Mouse (Mus musculus) midbrain, embryonic 10.5 days (tissue): ENCODE measurements around the gene Kcnn3. TPM values are rescaled to one million over a fixed set of nuclear protein-coding genes. Genes with fewer than 3 reads are reported as not detected.

Source experiments
- DNase-seq: peaks from one replicate; pipeline ENCODE4 v3.0.0-alpha.2; 2017; ENCODE audit warnings: low spot score
- H3K27ac ChIP-seq: fragments of 300-500 bp; sonication (generic); replicated peaks from 2 replicates; pipeline ENCODE4 v1.5.1; 2016; ENCODE audit warnings: mild to moderate bottlenecking
- H3K27me3 ChIP-seq: fragments of 300-500 bp; sonication (generic); 2 replicates; pipeline ENCODE4 v1.6.1; 2016; ENCODE audit warnings: low read depth, mild to moderate bottlenecking; ENCODE audit not compliant: poor library complexity, severe bottlenecking
- H3K36me3 ChIP-seq: fragments of 300-500 bp; sonication (generic); 2 replicates; pipeline ENCODE4 v1.6.1; 2016; ENCODE audit warnings: mild to moderate bottlenecking, moderate library complexity
- H3K4me1 ChIP-seq: fragments of 300-500 bp; sonication (generic); 2 replicates; pipeline ENCODE4 v1.6.1; 2016
- H3K4me3 ChIP-seq: fragments of 300-500 bp; sonication (generic); 2 replicates; pipeline ENCODE4 v1.5.1; 2016; ENCODE audit warnings: mild to moderate bottlenecking, moderate library complexity
- H3K9me3 ChIP-seq: fragments of 300-500 bp; sonication (generic); replicated peaks from 2 replicates; pipeline ENCODE4 v1.6.1; 2016; ENCODE audit warnings: mild to moderate bottlenecking
- WGBS: fragments of 180-500 bp; shearing (Covaris S2); methylation state at CpG from one replicate; pipeline ENCODE4 v1.1.7; 2016; 5-methylcytosine and 5-hydroxymethylcytosine counted together
- polyA plus RNA-seq: library from polyadenylated mRNA; unstranded; fragments of >200 nt; fragmentation: Nextera tagmentation; extraction: Ambion mirVana; gene quantifications from 2 replicates; pipeline ENCODE4 v1.2.1, GENCODE M21; 2016

The Kcnn3 gene
- polyA plus RNA-seq, 1 experiment from 2014 or later: 0.68 TPM

DNA sequence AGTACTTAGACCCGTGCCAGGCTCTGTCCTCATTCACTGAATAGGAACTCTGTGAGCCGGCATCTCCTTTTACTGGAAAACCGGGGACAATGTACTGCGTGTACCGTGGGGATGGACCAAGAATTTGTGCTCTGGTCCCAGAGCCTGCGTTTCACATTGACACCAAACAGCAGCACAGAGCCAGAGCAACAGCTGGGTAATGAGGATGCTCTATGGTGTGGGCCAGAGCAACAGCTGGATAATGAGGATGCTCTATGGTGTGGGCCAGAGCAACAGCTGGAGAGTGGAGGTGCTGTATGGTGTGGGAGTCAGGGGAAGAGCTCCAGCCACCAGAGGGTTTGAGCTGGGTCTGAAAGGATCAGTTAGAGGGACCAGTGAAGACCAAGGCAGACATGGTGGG lies 114.0 kb downstream of the Kcnn3 start:
- H3K4me3 ChIP-seq: no peak overlapping the region
- no peak for DNase-seq
- 0 out of 2 replicates have a peak, but pooled peaks cover 4% of the 10 kb centered on the region for H3K4me1 ChIP-seq
- no peak overlapping the region for H3K27ac ChIP-seq
- 91% methylated on average over 6 of the region's 6 CpGs for WGBS
- H3K9me3 ChIP-seq: 0 out of 2 replicates have a peak, but pooled peaks cover under 1% of the 10 kb centered on the region
- H3K27me3 ChIP-seq: no peaks in the 10 kb centered on the region
- H3K36me3 ChIP-seq: no peaks in the 10 kb centered on the region

DNA sequence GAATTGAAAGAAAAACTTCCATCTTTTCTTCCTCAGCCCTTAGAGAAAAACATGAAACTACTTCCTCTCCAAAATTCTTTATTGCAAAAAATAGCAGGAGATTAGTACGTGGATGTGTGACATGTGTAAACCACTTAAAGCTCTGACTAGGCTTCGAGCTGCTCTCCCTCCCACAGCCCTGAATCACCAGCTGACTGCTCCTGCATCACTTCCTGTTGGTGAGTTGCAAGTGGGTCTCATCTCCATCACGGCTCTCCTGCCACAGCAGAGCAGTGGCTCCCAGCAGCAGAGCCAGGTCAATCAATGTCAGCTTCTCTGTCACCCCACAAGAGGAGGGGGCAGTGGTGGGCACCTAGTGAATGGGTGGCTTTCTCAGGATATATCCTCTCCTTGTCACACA lies 120.8 kb downstream of the Kcnn3 start:
- H3K9me3 ChIP-seq: peaks cover 3% of the 10 kb centered on the region; the same call in 1 of the 2 replicates
- 75% methylated on average over 3 of the region's 3 CpGs for WGBS
- DNase-seq: no peak

DNA sequence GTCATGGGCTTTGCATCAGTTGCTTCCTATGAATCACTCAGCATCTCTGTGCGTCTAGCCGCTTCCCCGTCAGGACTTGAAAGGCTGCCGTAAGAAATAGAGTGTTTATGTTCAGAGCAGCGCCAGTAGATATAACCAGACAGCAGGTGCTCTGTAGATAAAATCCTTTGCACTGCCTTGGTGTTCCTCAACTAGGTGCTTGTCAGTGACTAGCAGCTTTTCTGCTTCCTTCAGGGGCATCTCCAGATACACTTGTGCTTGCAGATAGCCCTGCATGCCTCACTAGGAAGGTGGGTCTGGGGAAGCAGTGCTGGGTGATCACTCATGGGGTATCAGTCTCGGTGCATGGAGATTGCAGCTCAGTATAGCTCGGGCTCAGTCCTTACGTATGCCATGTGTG lies 123.4 kb downstream of the Kcnn3 start:
- peaks cover 53% of the 10 kb centered on the region for H3K4me1 ChIP-seq
- WGBS: 80% methylated on average over 8 of the region's 8 CpGs
- no peaks in the 10 kb centered on the region for H3K27me3 ChIP-seq
- H3K27ac ChIP-seq: peak overlapping the region; percentile 63; the same call in 1 of the 2 replicates
- H3K36me3 ChIP-seq: no peaks in the 10 kb centered on the region
- no peak overlapping the region for H3K4me3 ChIP-seq
- H3K9me3 ChIP-seq: peaks cover 3% of the 10 kb centered on the region; the same call in 1 of the 2 replicates
- DNase-seq: no peak

More for the DNA sequence above, 120.8 kb downstream of the Kcnn3 start:
- Histone ChIP-seq H3K36me3 (no peaks in the 10 kb centered on the region), H3K27ac (no peak overlapping the region), H3K27me3 (no peaks in the 10 kb centered on the region), H3K4me1 (peaks cover 28% of the 10 kb centered on the region), H3K4me3 (no peak overlapping the region)

DNA sequence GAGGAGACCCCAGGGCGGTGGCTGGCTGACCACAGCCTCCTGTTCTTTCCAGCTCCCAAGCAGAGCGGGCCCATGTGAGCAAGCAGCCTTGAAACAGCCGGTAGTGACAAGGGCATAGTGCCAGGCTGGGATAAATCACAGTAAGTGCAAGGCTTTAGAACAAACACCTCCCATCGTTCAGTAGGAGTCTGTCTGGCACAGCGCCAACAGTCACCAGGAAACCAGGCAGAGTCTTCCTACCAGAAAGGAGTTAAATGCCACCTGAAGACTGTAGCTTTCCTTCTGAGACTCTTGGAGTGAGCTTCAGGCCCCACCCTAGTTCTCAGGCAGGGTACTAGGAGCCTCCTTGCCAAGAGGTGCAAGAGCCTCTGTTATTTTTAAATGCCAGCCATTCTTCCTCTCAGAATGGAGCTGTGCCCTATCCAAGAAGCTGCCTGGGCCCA lies 126.9 kb downstream of the Kcnn3 start:
- Histone ChIP-seq H3K4me1 (peaks cover 66% of the 10 kb centered on the region), H3K9me3 (no peaks in the 10 kb centered on the region), H3K36me3 (no peaks in the 10 kb centered on the region), H3K27ac (peak overlapping the region; percentile 88), H3K27me3 (0 out of 2 replicates have a peak, but pooled peaks cover 4% of the 10 kb centered on the region), H3K4me3 (0 out of 2 replicates have a peak overlapping the region, but pooled peaks have one; percentile 18)
- DNase-seq: no peak
- WGBS: 82% methylated on average over 5 of the region's 5 CpGs

DNA sequence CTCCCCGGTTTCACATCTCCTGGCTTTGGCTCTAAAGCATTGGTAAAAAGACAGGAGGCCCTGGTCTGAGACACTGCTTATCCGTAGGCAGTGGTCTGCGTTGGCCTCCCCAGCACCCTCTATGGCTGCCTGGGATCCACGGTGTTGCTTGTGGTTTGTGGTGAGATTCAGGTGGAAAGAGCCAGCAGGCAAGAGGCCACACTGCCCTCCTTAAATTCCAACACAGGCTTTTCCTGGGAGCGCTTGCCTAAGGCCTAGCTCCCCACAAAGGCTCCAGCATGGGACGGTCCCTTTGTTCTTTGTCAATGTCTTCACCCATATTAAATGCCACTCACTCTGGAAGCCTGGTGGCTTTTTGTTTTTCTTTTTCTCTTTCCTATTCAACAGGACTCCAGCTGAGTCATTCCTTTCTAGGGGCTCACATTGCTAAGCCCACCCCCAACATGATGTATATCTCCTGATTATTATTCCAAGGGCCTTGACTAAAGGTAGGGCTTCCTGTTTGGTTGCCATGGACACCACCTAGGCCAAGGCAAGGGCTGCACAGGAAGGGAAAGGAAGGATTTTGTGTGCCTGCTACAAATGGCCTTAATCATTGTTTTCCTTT lies 127.4 kb downstream of the Kcnn3 start:
- Histone ChIP-seq H3K4me1 (peaks cover 66% of the 10 kb centered on the region), H3K9me3 (no peaks in the 10 kb centered on the region), H3K4me3 (peak overlapping the region; percentile 18; the same call in 1 of the 2 replicates), H3K36me3 (no peaks in the 10 kb centered on the region), H3K27ac (peak overlapping the region; percentile 88), H3K27me3 (0 out of 2 replicates have a peak, but pooled peaks cover 4% of the 10 kb centered on the region)
- 35% methylated on average over 6 of the region's 6 CpGs for WGBS
- DNase-seq: peak; percentile 62

DNA sequence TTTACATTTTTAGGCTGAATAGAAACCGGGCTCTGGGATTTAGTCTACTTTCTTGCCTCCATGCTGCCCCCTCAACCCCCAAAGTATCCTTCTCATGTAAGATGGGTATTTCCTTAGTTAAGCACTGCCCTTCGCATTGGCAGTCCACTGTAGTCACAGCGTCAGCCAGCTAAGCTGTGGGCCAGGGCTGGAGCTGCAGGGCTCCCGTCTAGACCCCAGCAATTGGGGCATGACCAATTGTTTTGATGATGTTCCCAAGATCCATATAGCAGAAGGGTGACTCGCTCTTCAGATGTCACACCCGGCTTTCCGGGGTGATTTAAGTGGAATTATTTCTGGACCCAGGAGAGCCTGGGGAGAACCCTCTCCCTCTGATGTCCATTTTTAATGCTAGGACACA lies 129.9 kb downstream of the Kcnn3 start:
- no peak overlapping the region for H3K27ac ChIP-seq
- H3K4me3 ChIP-seq: no peak overlapping the region
- H3K36me3 ChIP-seq: no peaks in the 10 kb centered on the region
- H3K27me3 ChIP-seq: 0 out of 2 replicates have a peak, but pooled peaks cover 4% of the 10 kb centered on the region
- no peak for DNase-seq
- no peaks in the 10 kb centered on the region for H3K9me3 ChIP-seq
- H3K4me1 ChIP-seq: peaks cover 72% of the 10 kb centered on the region
- WGBS: 88% methylated on average over 7 of the region's 7 CpGs

DNA sequence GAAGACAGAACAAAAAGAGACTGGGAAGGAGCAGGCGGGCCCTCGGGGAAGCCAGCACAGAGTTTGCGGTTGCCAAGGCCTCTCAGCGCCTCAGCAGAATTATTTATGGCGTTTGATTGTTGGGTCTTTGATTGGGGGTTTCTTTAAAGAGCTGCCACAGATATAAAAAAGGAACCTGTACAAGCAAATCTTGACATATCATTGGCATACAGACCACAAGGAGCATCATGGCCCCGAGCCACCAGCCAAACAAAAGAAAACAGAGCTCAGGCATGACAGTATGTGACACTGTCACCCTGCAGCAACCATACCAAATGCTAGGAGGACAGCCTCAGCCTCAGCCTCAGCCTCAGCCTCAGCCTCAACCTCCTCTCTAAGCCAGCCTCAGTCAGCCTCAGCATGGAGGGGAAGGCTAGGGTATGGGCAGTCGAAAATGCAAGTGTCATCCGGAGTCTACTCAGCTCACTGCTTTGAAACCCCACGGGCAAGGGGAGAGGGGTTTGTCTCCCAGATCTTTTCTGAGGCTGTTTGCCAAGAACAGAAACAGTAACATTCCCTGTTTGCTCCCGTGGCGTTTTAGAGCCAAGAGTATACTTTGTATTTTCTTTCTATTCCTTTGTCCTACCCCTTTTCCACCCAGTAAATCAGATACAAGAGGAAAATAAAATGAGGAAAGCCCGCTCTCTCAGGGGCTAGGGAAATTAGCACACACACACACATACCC lies 133.4 kb downstream of the Kcnn3 start:
- no peak overlapping the region for H3K4me3 ChIP-seq
- H3K36me3 ChIP-seq: no peaks in the 10 kb centered on the region
- H3K4me1 ChIP-seq: peaks cover 41% of the 10 kb centered on the region
- peak overlapping the region; percentile 79 for H3K27ac ChIP-seq
- H3K9me3 ChIP-seq: no peaks in the 10 kb centered on the region
- 74% methylated on average over 12 of the region's 12 CpGs for WGBS
- H3K27me3 ChIP-seq: 0 out of 2 replicates have a peak, but pooled peaks cover 4% of the 10 kb centered on the region
- no peak for DNase-seq

DNA sequence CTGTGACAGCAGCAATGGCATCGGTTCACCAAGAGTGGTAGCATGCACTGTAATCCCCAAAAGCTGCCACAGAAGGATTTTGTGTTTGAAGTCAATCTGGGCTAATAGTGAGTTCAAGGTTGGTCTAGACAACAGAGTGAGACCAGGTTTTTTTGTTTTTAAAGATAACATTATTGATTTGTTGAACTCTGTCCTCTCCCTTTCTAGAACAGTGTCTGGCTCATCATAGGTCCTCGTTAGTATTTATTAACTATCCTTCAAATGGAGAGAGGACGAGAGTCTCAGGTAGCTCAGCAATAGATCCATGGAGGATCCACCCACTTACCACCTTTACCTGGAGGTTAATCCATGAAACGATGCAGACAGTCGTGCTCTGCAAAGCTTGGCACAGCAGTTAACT lies 137.1 kb downstream of the Kcnn3 start:
- Histone ChIP-seq H3K27me3 (no peaks in the 10 kb centered on the region), H3K4me3 (no peak overlapping the region), H3K27ac (no peak overlapping the region), H3K4me1 (peaks cover 31% of the 10 kb centered on the region), H3K36me3 (no peaks in the 10 kb centered on the region), H3K9me3 (no peaks in the 10 kb centered on the region)
- no peak for DNase-seq
- 94% methylated on average over 5 of the region's 5 CpGs for whole genome bisulfite sequencing

DNA sequence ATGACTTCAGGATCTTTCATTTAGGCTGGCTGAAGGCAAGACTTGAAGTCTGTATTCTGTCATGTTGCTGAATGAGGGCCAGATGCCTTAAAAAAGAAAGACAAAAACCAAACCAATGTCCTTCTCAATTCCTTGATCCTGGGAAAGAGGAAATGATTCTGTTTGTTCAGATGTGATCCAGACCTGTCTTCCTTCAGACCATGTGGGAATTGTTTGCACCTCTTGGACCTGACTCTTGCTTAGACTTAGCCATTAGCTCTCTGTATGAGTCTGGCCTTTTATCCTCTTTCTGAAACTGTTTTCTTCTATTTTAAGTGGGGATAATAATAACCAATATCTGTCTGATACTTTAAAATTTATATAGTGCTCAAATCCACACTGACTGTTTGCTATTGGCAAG lies 138.5 kb downstream of the Kcnn3 start:
- DNase-seq: no peak
- Histone ChIP-seq H3K27ac (no peak overlapping the region), H3K9me3 (no peaks in the 10 kb centered on the region), H3K36me3 (no peaks in the 10 kb centered on the region), H3K27me3 (no peaks in the 10 kb centered on the region), H3K4me1 (peaks cover 24% of the 10 kb centered on the region), H3K4me3 (no peak overlapping the region)

DNA sequence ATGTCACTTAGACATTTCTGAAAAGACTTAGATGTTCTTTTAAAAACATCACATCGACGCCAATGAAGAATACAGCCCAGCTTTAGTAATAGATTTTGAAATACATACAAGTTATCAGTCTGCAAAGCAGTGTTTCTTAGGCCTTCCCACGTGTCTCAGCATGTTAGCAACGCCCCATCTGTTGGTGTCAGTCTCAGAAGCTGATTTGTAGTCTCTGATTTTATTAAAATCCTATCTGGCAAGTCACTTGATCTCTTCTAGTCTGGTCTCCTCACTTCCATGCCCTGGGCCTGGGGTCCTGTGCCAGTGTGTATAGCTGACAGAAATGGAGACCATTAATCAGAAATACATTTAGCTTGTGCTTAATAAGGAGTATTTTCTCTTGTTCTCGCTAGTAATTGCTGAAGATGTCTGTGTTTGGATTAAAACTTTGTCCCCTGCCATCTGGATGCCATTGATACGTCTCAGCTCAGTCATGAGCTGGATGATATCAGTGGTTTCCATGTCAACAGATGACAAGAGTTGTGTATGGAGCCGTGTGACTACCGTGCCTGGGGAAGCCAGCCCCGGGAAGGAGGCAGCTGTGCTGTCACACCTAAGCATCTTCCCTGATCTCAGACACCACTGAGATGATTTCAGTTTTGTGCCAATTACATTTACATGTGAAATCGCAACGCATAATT lies 140.1 kb downstream of the Kcnn3 start:
- DNase-seq: no peak
- no peak overlapping the region for H3K27ac ChIP-seq
- no peaks in the 10 kb centered on the region for H3K36me3 ChIP-seq
- H3K9me3 ChIP-seq: no peaks in the 10 kb centered on the region
- peaks cover 23% of the 10 kb centered on the region for H3K4me1 ChIP-seq
- no peak overlapping the region for H3K4me3 ChIP-seq
- 83% methylated on average over 11 of the region's 11 CpGs for WGBS
- no peaks in the 10 kb centered on the region for H3K27me3 ChIP-seq

DNA sequence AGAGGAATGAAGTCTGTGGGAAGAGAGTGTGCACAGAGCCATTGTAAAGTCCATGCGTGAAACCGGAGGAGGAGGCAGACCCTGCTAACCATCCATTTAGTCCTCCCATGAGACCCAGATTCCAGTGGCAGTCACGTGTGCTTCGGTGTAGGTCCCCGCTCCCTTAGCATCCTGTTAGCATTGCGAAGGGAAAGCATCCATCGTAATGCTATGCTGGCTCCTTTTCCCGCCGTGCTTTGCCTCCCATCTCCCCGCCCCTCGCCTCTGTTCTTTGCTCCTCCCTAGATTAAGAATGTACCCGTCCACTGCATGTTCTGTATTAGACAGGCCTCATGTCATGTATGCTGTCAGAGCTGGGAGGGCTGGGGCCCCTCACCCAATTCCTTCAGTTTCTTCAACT lies 144.8 kb downstream of the Kcnn3 start:
- no peak for DNase-seq
- 70% methylated on average over 12 of the region's 12 CpGs for WGBS
- H3K36me3 ChIP-seq: no peaks in the 10 kb centered on the region

DNA sequence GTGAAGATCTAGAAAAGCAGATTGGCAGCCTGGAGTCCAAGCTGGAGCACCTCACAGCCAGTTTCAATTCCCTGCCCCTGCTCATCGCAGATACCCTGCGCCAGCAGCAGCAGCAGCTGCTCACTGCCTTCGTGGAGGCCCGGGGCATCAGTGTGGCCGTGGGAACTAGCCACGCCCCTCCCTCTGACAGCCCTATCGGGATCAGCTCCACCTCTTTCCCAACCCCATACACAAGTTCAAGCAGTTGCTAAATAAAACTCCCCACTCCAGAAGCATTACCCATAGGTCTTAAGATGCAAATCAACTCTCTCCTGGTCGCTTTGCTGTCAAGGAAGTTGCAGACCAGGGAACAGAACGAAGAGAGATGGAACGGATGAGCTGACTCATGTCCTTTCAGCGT lies 147.2 kb downstream of the Kcnn3 start:
- Histone ChIP-seq H3K4me1 (peaks cover 29% of the 10 kb centered on the region), H3K4me3 (0 out of 2 replicates have a peak overlapping the region, but pooled peaks have one; percentile 14), H3K27ac (0 out of 2 replicates have a peak overlapping the region, but pooled peaks have one; percentile 46), H3K9me3 (no peaks in the 10 kb centered on the region), H3K27me3 (peaks cover 4% of the 10 kb centered on the region; the same call in 1 of the 2 replicates), H3K36me3 (no peaks in the 10 kb centered on the region)
- DNase-seq: no peak
- 37% methylated on average over 11 of the region's 11 CpGs for WGBS

More for the DNA sequence above, 144.8 kb downstream of the Kcnn3 start:
- H3K4me3 ChIP-seq: no peak overlapping the region
- H3K9me3 ChIP-seq: no peaks in the 10 kb centered on the region
- peaks cover 4% of the 10 kb centered on the region; the same call in 1 of the 2 replicates for H3K27me3 ChIP-seq
- H3K27ac ChIP-seq: no peak overlapping the region
- H3K4me1 ChIP-seq: peaks cover 37% of the 10 kb centered on the region
